Mouse (Mus musculus) heart, embryonic 16.5 days (tissue): ENCODE data around the gene Plxnb2. TPM values are rescaled to one million over a fixed set of nuclear protein-coding genes. Genes with fewer than 3 reads are reported as not detected.
A peak's percentile ranks its signal among the peaks of the same experiment; 100 is the strongest.

Experiments used
- ATAC-seq: fragments of 200-750 bp; cut with Nextera tagmentation; replicated peaks from 2 replicates; pipeline ENCODE4 v1.8.0; 2017; ENCODE audit warnings: moderate number of reproducible peaks; ENCODE audit not compliant: insufficient read depth, low FRiP score; ENCODE audit errors: extremely low read depth
- H3K27ac ChIP-seq: fragments of 300-500 bp; sonication (generic); 2 replicates; pipeline ENCODE4 v1.5.1; 2014; ENCODE audit warnings: mild to moderate bottlenecking, low read length, control low read depth, moderate library complexity
- H3K27me3 ChIP-seq: fragments of 300-500 bp; sonication (generic); 2 replicates; pipeline ENCODE4 v1.6.1; 2014; ENCODE audit warnings: low read length, mixed read lengths; ENCODE audit not compliant: control insufficient read depth, insufficient read depth
- H3K36me3 ChIP-seq: fragments of 300-500 bp; sonication (generic); 2 replicates; pipeline ENCODE4 v1.6.1; 2014; ENCODE audit not compliant: control insufficient read depth, insufficient read depth
- H3K4me1 ChIP-seq: fragments of 300-500 bp; sonication (generic); 2 replicates; pipeline ENCODE4 v1.6.1; 2014; ENCODE audit warnings: low read length, mixed read lengths; ENCODE audit not compliant: control insufficient read depth, insufficient read depth
- H3K4me2 ChIP-seq: fragments of 300-500 bp; sonication (generic); 2 replicates; pipeline ENCODE4 v1.6.1; 2014; ENCODE audit warnings: low read depth, mild to moderate bottlenecking, control low read depth, low read length
- H3K4me3 ChIP-seq: fragments of 300-500 bp; sonication (generic); 2 replicates; pipeline ENCODE4 v1.5.1; 2014; ENCODE audit warnings: mild to moderate bottlenecking, control low read depth, low read length
- H3K9ac ChIP-seq: fragments of 300-500 bp; sonication (generic); 2 replicates; pipeline ENCODE4 v1.6.1; 2014; ENCODE audit warnings: low read length, control low read depth
- H3K9me3 ChIP-seq: fragments of 300-500 bp; sonication (generic); replicated peaks from 2 replicates; pipeline ENCODE4 v1.6.1; 2016; ENCODE audit warnings: low read length; ENCODE audit not compliant: control insufficient read depth
- WGBS: fragments of 180-500 bp; shearing (Covaris S2); extraction: QIAGEN DNeasy Blood & Tissue Kit; methylation state at CpG from one replicate; pipeline ENCODE4 v1.1.7; 2014; 5-methylcytosine and 5-hydroxymethylcytosine counted together
- polyA plus RNA-seq: library from polyadenylated mRNA; unstranded; fragments of >200 nt; fragmentation: Nextera tagmentation; extraction: Ambion mirVana; gene quantifications from 2 replicates; pipeline ENCODE4 v1.2.1, GENCODE M21; 2015

The Plxnb2 gene
- polyA plus RNA-seq, 1 experiment from 2014 or later, result 91.8 TPM

- Histone ChIP-seq H3K4me2 (no peak overlapping the region), H3K9ac (no peak overlapping the region), H3K4me3 (no peak overlapping the region), H3K27me3 (no peaks in the 10 kb centered on the region), H3K9me3 (no peaks in the 10 kb centered on the region), H3K4me1 (peaks cover 11% of the 10 kb centered on the region), H3K36me3 (peaks cover 1% of the 10 kb centered on the region; the same call in 1 of the 2 replicates), H3K27ac (no peak overlapping the region)
- ATAC-seq, result no peak
Observed at GRCm38 (mm10) chr15:89130245-89130644, 50.3 kb downstream of the Plxnb2 start.

GRCm38 (mm10) chr15:89128382-89129350 is 51.9 kb downstream of the Plxnb2 start, which contains the start of gene Hdac10:
Gene Hdac10, minus strand, starts transcription at chr15:89128700.
- Histone ChIP-seq H3K4me2 (peak within 1 kb of the TSS; percentile 89), H3K4me1 (peaks cover 14% of the 10 kb centered on the region), H3K36me3 (peaks cover 3% of the 10 kb centered on the region; the same call in 1 of the 2 replicates), H3K27me3 (no peaks in the 10 kb centered on the region), H3K4me3 (peak within 1 kb of the TSS; percentile 74), H3K9ac (peak within 1 kb of the TSS; percentile 80), H3K9me3 (no peaks in the 10 kb centered on the region), H3K27ac (peak within 1 kb of the TSS; percentile 84)
- WGBS, result 2% methylated on average over 36 of the region's 36 CpGs
- ATAC-seq, result peak; percentile 86

GRCm38 (mm10) chr15:89127364-89127940 is 53.1 kb downstream of the Plxnb2 start:
- H3K36me3 ChIP-seq, result peaks cover 3% of the 10 kb centered on the region; the same call in 1 of the 2 replicates
- WGBS, result 84% methylated on average over 8 of the region's 8 CpGs
- H3K27me3 ChIP-seq, result no peaks in the 10 kb centered on the region
- peak overlapping the region; percentile 74 for H3K4me3 ChIP-seq
- peak overlapping the region; percentile 80 for H3K9ac ChIP-seq
- H3K9me3 ChIP-seq, result no peaks in the 10 kb centered on the region
- no peak overlapping the region for H3K27ac ChIP-seq
- peaks cover 18% of the 10 kb centered on the region for H3K4me1 ChIP-seq
- peak overlapping the region; percentile 89 for H3K4me2 ChIP-seq
- no peak for ATAC-seq

- Histone ChIP-seq H3K36me3 (peaks cover 3% of the 10 kb centered on the region; the same call in 1 of the 2 replicates), H3K4me3 (no peak overlapping the region), H3K4me2 (no peak overlapping the region), H3K27me3 (no peaks in the 10 kb centered on the region), H3K9ac (no peak overlapping the region), H3K27ac (no peak overlapping the region), H3K9me3 (no peaks in the 10 kb centered on the region), H3K4me1 (peaks cover 26% of the 10 kb centered on the region)
- ATAC-seq, result no peak
- WGBS, result 86% methylated on average over 8 of the region's 8 CpGs
Observed at GRCm38 (mm10) chr15:89126622-89127021, 54.0 kb downstream of the Plxnb2 start.

GRCm38 (mm10) chr15:89125351-89125750 is 55.2 kb downstream of the Plxnb2 start:
- WGBS, result 92% methylated on average over 9 of the region's 9 CpGs
- H3K9me3 ChIP-seq, result no peaks in the 10 kb centered on the region
- H3K36me3 ChIP-seq, result peaks cover 3% of the 10 kb centered on the region; the same call in 1 of the 2 replicates
- H3K27ac ChIP-seq, result no peak overlapping the region
- ATAC-seq, result no peak
- H3K4me2 ChIP-seq, result no peak overlapping the region
- no peak overlapping the region for H3K4me3 ChIP-seq
- H3K9ac ChIP-seq, result no peak overlapping the region
- H3K4me1 ChIP-seq, result peaks cover 39% of the 10 kb centered on the region
- no peaks in the 10 kb centered on the region for H3K27me3 ChIP-seq

- 90% methylated on average over 3 of the region's 3 CpGs for WGBS
- peaks cover 43% of the 10 kb centered on the region for H3K4me1 ChIP-seq
- no peak overlapping the region for H3K9ac ChIP-seq
- H3K9me3 ChIP-seq, result no peaks in the 10 kb centered on the region
- peaks cover 3% of the 10 kb centered on the region; the same call in 1 of the 2 replicates for H3K36me3 ChIP-seq
- no peaks in the 10 kb centered on the region for H3K27me3 ChIP-seq
- no peak overlapping the region for H3K27ac ChIP-seq
- H3K4me3 ChIP-seq, result no peak overlapping the region
- no peak for ATAC-seq
- no peak overlapping the region for H3K4me2 ChIP-seq
Observed at GRCm38 (mm10) chr15:89124312-89124711, 56.3 kb downstream of the Plxnb2 start.

- 29% methylated on average over 11 of the region's 11 CpGs for WGBS
- ATAC-seq, result 0 out of 2 replicates have a peak, but pooled peaks have one; percentile 4
Observed at GRCm38 (mm10) chr15:89123595-89123994, 57.0 kb downstream of the Plxnb2 start.

GRCm38 (mm10) chr15:89122649-89123366 is 57.8 kb downstream of the Plxnb2 start, which contains the start of gene Tubgcp6:
Gene Tubgcp6, minus strand, starts transcription at chr15:89123112.
- Histone ChIP-seq H3K4me1 (peaks cover 36% of the 10 kb centered on the region), H3K36me3 (peaks cover 6% of the 10 kb centered on the region; the same call in 1 of the 2 replicates), H3K4me2 (peak within 1 kb of the TSS; percentile 94), H3K9ac (peak within 1 kb of the TSS; percentile 75), H3K4me3 (peak within 1 kb of the TSS; percentile 69), H3K27ac (peak within 1 kb of the TSS; percentile 59), H3K27me3 (no peaks in the 10 kb centered on the region), H3K9me3 (no peaks in the 10 kb centered on the region)
- peak; percentile 80 for ATAC-seq
- under 1% methylated on average over 47 of the region's 47 CpGs for WGBS

More at GRCm38 (mm10) chr15:89123595-89123994, 57.0 kb downstream of the Plxnb2 start:
- Histone ChIP-seq H3K9ac (peak overlapping the region; percentile 75), H3K9me3 (no peaks in the 10 kb centered on the region), H3K27me3 (no peaks in the 10 kb centered on the region), H3K4me2 (peak overlapping the region; percentile 94), H3K27ac (peak overlapping the region; percentile 59), H3K4me3 (peak overlapping the region; percentile 69), H3K36me3 (peaks cover 6% of the 10 kb centered on the region; the same call in 1 of the 2 replicates), H3K4me1 (peaks cover 40% of the 10 kb centered on the region)
